Mouse (Mus musculus) ES-Bruce4 (cell line): ENCODE measurements at regions not wholly inside any gene's neighbourhood (a gene's known extent, or its start where the extent isn't known, plus 50 kb on each side); places are given as distances from the start of the nearest gene placed in this dataset.

Experiments
- EP300 ChIP-seq: IDR thresholded peaks from 2 replicates; pipeline ENCODE4 v1.6.1; 2011; ENCODE audit warnings: low read depth, low read length; ENCODE audit not compliant: insufficient read depth
- POLR2A ChIP-seq: IDR thresholded peaks from one replicate; pipeline ENCODE4 v1.8.1; 2011; ENCODE audit warnings: low read length; ENCODE audit not compliant: insufficient read depth

- TF ChIP-seq POLR2A, result no peak
- TF ChIP-seq EP300, result no peak
Measured at GRCm38 (mm10) chr7:29602356-29602755, 83.9 kb upstream of the Sipa1l3 start.
